9 mouse cellular contexts compared by ENCODE assay signal in the genomic region with DNA sequence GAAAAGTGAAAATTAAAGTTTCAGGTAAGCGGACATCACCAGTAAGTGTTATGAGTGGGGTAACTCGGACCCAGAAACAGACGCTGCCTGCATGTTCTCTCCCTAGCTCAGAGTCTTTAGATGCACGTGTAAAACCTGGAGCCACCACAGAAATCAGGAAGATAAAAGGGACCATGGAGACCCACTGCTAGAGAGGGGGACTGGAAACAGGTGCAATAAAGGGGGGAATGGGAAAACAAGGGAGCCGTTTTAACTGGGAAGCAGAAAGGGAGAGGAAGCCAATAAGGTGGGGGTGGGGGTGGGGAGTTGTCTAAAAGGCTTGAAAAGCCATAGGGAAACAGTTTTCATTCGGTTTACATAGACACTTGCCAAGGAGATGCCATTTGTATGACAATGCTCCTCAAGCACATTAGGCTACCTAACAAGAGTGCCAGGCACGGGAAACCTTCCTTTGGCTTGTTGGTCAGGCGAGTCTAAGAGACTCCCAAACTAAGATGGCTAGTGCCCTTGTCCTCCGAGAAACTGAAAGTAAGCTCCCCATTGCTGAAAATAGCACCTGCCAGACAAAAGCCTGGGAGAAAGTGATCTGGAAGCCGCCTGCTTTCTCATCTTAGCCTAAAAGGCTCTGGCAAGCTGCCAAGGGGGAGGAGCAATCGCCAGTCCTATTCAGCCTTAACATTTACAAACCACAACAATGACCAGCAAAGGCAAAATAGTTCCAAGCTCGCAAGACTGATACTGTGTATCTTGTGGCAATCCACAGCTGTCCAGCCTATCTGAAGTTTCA. TPM values are rescaled to one million over a fixed set of nuclear protein-coding genes. Genes with fewer than 3 reads are reported as not detected.
DNase-seq lines count a peak whose midpoint lies in the region; ATAC-seq lines count a peak whose summit lies in the region.
"Had no signal": no experiment of that assay in that cellular context is flagged by ENCODE, and none has a peak within 500 bp of the region (broad histone marks: within the 10 kb centered on the region; RNA-seq: fewer than 3 reads in every experiment).

No protein-coding gene starts in this region.

- peak overlapping the region; percentile 84 for H3K27ac ChIP-seq in heart, embryonic 12.5 days (ENCODE audit: poor library complexity, severe bottlenecking)
- H3K27ac ChIP-seq in kidney, embryonic 16.5 days (ENCODE audit: low read length) = 0 out of 2 replicates have a peak overlapping the region, but pooled peaks have one; percentile 0
- H3K27ac ChIP-seq: limb, embryonic 12.5 days had no signal

- H3K9me3 ChIP-seq in heart, embryonic 12.5 days (replicated peaks) = 0 out of 2 replicates have a peak, but pooled peaks cover 2% of the 10 kb centered on the region
- H3K9me3 ChIP-seq in kidney, embryonic 16.5 days (ENCODE audit: low read length) = no peaks in the 10 kb centered on the region
- H3K9me3 ChIP-seq: limb, embryonic 12.5 days had no signal

- ATAC-seq in frontal cortex, adult (ENCODE audit: low TSS enrichment) = peak; percentile 29
- ATAC-seq in heart, embryonic 12.5 days (ENCODE audit: insufficient number of reproducible peaks, low FRiP score) = peak; percentile 45; the same call in 1 of the 2 replicates
- ATAC-seq in kidney, embryonic 16.5 days (ENCODE audit: low FRiP score, low TSS enrichment) = no peak
- peak; percentile 89 for ATAC-seq in megakaryocyte-erythroid progenitor cell, adult 5-6 weeks (replicated peaks; ENCODE audit: low FRiP score, low TSS enrichment, poor library complexity, severe bottlenecking)

- peaks cover 33% of the 10 kb centered on the region for H3K4me1 ChIP-seq in heart, embryonic 12.5 days (replicated peaks)
- H3K4me1 ChIP-seq in kidney, embryonic 16.5 days (ENCODE audit: insufficient read depth, low read length) = peaks cover 12% of the 10 kb centered on the region

- H3K9ac ChIP-seq in heart, embryonic 12.5 days = peak overlapping the region; percentile 64
- H3K9ac ChIP-seq in kidney, embryonic 16.5 days (replicated peaks; ENCODE audit: low read length) = no peak overlapping the region; the same call in 1 of the 2 replicates
- H3K9ac ChIP-seq: limb, embryonic 12.5 days had no signal

- H3K4me3 ChIP-seq in heart, embryonic 12.5 days = peak overlapping the region; percentile 42
- no peak overlapping the region for H3K4me3 ChIP-seq in kidney, embryonic 16.5 days (ENCODE audit: low read length)
- H3K4me3 ChIP-seq: limb, embryonic 12.5 days had no signal

- peak overlapping the region; percentile 73 for H3K4me2 ChIP-seq in heart, embryonic 12.5 days
- peak overlapping the region; percentile 29; the same call in 1 of the 2 replicates for H3K4me2 ChIP-seq in kidney, embryonic 16.5 days (replicated peaks; ENCODE audit: low read depth, low read length)
- H3K4me2 ChIP-seq: limb, embryonic 12.5 days had no signal

- no peaks in the 10 kb centered on the region for H3K27me3 ChIP-seq in heart, embryonic 12.5 days (replicated peaks)
- H3K27me3 ChIP-seq in kidney, embryonic 16.5 days (ENCODE audit: insufficient read depth, low read length) = no peaks in the 10 kb centered on the region
- H3K27me3 ChIP-seq: limb, embryonic 12.5 days had no signal

- WGBS in heart, embryonic 12.5 days = 45% methylated on average over 12 of the region's 12 CpGs
- WGBS in kidney, embryonic 16.5 days = 46% methylated on average over 12 of the region's 12 CpGs

- DNase-seq in frontal cortex, postnatal 36 days (ENCODE audit: low spot score in 2 of 2) = no peak
- DNase-seq in ES-CJ7 (ENCODE audit: low read depth, low spot score) = peak; percentile 88
- peak; percentile 55 to 74 for DNase-seq in cerebellum, postnatal 14 days
- peak; percentile 42 to 74 for DNase-seq in spleen, postnatal 10 days (ENCODE audit: low spot score in 2 of 2)

- peaks cover 42% of the 10 kb centered on the region for H3K36me3 ChIP-seq in heart, embryonic 12.5 days
- peaks cover 35% of the 10 kb centered on the region for H3K36me3 ChIP-seq in kidney, embryonic 16.5 days (ENCODE audit: insufficient read depth, low read length)

RNA-seq across cellular contexts. Expression of gene Got2, which starts 10.0 kb away (rescaled TPM):
- 323 and 331 TPM in 2 replicates for polyA plus RNA-seq in heart, embryonic 12.5 days (2016; fragmentation: Nextera tagmentation; extraction: Ambion mirVana)
- polyA plus RNA-seq in kidney, embryonic 16.5 days (2015; fragmentation: Nextera tagmentation; extraction: Ambion mirVana) = 286 and 293 TPM in 2 replicates
- 209 and 215 TPM in 2 replicates for total RNA-seq in megakaryocyte-erythroid progenitor cell, adult 5-6 weeks (2014; fragmentation: Nextera tagmentation)
- total RNA-seq in megakaryocyte-erythroid progenitor cell, adult 5-6 weeks (2017) = 106 and 141 TPM in 2 replicates

RNA-seq across cellular contexts. Expression of gene Slc38a7, which starts 25.0 kb away (rescaled TPM):
- polyA plus RNA-seq in heart, embryonic 12.5 days (2016; fragmentation: Nextera tagmentation; extraction: Ambion mirVana) = 12.4 and 13.2 TPM in 2 replicates
- polyA plus RNA-seq in kidney, embryonic 16.5 days (2015; fragmentation: Nextera tagmentation; extraction: Ambion mirVana) = 19.2 and 19.7 TPM in 2 replicates
- total RNA-seq in megakaryocyte-erythroid progenitor cell, adult 5-6 weeks (2014; fragmentation: Nextera tagmentation) = 10.0 and 13.4 TPM in 2 replicates
- 6.2 and 13.1 TPM in 2 replicates for total RNA-seq in megakaryocyte-erythroid progenitor cell, adult 5-6 weeks (2017)

RNA-seq across cellular contexts. Expression of gene Sap18b, which starts 53.2 kb away (rescaled TPM):
- 327 and 342 TPM in 2 replicates for polyA plus RNA-seq in heart, embryonic 12.5 days (2016; fragmentation: Nextera tagmentation; extraction: Ambion mirVana)
- polyA plus RNA-seq in kidney, embryonic 16.5 days (2015; fragmentation: Nextera tagmentation; extraction: Ambion mirVana) = 303 and 308 TPM in 2 replicates
- total RNA-seq in megakaryocyte-erythroid progenitor cell, adult 5-6 weeks (2014; fragmentation: Nextera tagmentation) = 91.4 and 188 TPM in 2 replicates
- 427 and 618 TPM in 2 replicates for total RNA-seq in megakaryocyte-erythroid progenitor cell, adult 5-6 weeks (2017)

Comparison
In these comparisons a context has a peak if more than half of its experiments do, and no peak if none do; other contexts are left out.
1. DNase-seq: peak in ES-CJ7 (single experiment), cerebellum, postnatal 14 days (2 of 2) and spleen, postnatal 10 days (2 of 2); none in frontal cortex, postnatal 36 days (0 of 2).